Mouse (Mus musculus) heart, embryonic 13.5 days (tissue): ENCODE measurements around the gene Lamb1. TPM values are rescaled to one million over a fixed set of nuclear protein-coding genes. Genes with fewer than 3 reads are reported as not detected.

Experiments
- ATAC-seq: fragments of 200-750 bp; cut with Nextera tagmentation; 2 replicates; pipeline ENCODE4 v1.8.0; 2017; ENCODE audit warnings: moderate TSS enrichment; ENCODE audit not compliant: insufficient number of reproducible peaks, low FRiP score, low TSS enrichment; ENCODE audit errors: extremely low read depth
- H3K27ac ChIP-seq: fragments of 300-500 bp; sonication (generic); replicated peaks from 2 replicates; pipeline ENCODE4 v1.5.1; 2015; ENCODE audit warnings: moderate library complexity, mild to moderate bottlenecking, inconsistent platforms
- H3K27me3 ChIP-seq: fragments of 300-500 bp; sonication (generic); replicated peaks from 2 replicates; pipeline ENCODE4 v1.6.1; 2015; ENCODE audit warnings: mild to moderate bottlenecking, inconsistent platforms
- H3K36me3 ChIP-seq: fragments of 300-500 bp; sonication (generic); 2 replicates; pipeline ENCODE4 v1.6.1; 2015; ENCODE audit warnings: mild to moderate bottlenecking, inconsistent platforms
- H3K4me1 ChIP-seq: fragments of 300-500 bp; sonication (generic); 2 replicates; pipeline ENCODE4 v1.6.1; 2015; ENCODE audit warnings: inconsistent platforms
- H3K4me2 ChIP-seq: fragments of 300-500 bp; sonication (generic); 2 replicates; pipeline ENCODE4 v1.6.1; 2015; ENCODE audit warnings: inconsistent platforms, mild to moderate bottlenecking, moderate library complexity
- H3K4me3 ChIP-seq: fragments of 300-500 bp; sonication (generic); 2 replicates; pipeline ENCODE4 v1.5.1; 2015; ENCODE audit warnings: moderate library complexity, mild to moderate bottlenecking, inconsistent platforms
- H3K9ac ChIP-seq: fragments of 300-500 bp; sonication (generic); 2 replicates; pipeline ENCODE4 v1.6.1; 2015; ENCODE audit warnings: inconsistent platforms, mild to moderate bottlenecking, moderate library complexity
- H3K9me3 ChIP-seq: fragments of 300-500 bp; sonication (generic); 2 replicates; pipeline ENCODE4 v1.6.1; 2016; ENCODE audit warnings: inconsistent platforms
- WGBS: fragments of 180-500 bp; shearing (Covaris S2); methylation state at CpG from one replicate; pipeline ENCODE4 v1.1.7; 2015; ENCODE audit warnings: mixed read lengths; 5-methylcytosine and 5-hydroxymethylcytosine counted together
- polyA plus RNA-seq: library from polyadenylated mRNA; unstranded; fragments of >200 nt; fragmentation: Nextera tagmentation; extraction: Ambion mirVana; gene quantifications from 2 replicates; pipeline ENCODE4 v1.2.1, GENCODE M21; 2015

The Lamb1 gene
- polyA plus RNA-seq, 1 experiment from 2014 or later = 91.3 TPM

DNA sequence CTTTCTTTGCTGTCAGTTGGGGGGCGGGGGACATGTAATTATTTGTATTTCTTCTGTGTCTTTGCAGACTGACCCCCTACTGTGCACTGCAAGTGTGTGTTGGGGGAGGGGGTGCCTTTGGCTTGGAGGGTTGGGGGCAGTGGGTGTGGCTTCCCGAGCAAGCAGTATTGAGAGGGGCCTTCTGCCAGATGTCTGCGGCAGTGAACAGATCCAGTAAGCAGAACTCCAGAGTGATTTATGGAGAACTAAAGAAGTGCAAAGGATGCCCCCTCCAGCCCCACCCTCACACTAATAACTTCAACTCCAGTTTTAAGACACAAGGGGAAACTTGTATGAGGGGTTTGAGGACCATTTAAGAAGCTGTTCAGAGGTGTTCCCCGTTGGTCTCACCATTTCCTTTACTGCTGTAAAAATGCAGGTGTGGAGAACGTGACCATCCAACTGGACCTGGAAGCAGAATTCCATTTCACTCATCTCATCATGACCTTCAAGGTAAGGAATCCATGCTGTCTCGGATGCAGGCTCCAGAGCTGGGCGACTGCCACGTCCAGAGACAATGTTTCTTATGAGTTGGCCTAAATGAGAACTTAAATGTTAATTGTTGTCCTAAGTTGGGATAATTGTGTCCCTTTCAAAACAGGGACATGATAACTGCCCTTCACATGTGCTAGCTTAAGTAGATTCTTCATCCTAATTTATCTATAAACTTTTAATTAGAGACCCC lies 7.1 kb downstream of the Lamb1 start:
- Histone ChIP-seq H3K4me1 (peaks cover 96% of the 10 kb centered on the region), H3K27ac (peak overlapping the region; percentile 91), H3K9me3 (no peaks in the 10 kb centered on the region), H3K4me3 (no peak overlapping the region), H3K36me3 (peaks cover 89% of the 10 kb centered on the region), H3K4me2 (peak overlapping the region; percentile 56), H3K9ac (peak overlapping the region; percentile 62), H3K27me3 (no peaks in the 10 kb centered on the region)
- no peak for ATAC-seq
- 40% methylated on average over 8 of the region's 8 CpGs for WGBS

DNA sequence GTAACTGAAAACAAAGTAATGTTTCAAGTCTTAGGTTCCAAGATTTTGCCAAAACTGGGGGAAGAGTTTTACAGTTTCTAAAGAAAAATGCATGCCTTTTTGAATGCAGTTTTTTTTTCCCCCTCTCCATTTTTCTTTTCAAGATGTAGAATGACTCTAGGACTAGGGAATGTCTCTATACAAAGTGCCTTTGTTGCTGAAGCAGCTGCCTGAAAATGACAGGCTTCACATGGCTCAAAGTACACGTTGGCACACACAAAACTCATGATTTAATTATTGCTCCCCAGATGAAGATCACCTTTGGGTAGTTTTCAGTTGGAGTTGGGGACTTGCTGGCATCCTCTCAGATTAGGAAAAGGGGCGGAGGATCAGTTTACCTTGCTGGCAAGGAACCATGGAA lies 7.8 kb downstream of the Lamb1 start:
- Histone ChIP-seq H3K4me1 (peaks cover 96% of the 10 kb centered on the region), H3K4me2 (no peak overlapping the region), H3K27me3 (no peaks in the 10 kb centered on the region), H3K36me3 (peaks cover 91% of the 10 kb centered on the region), H3K27ac (peak overlapping the region; percentile 91), H3K9ac (no peak overlapping the region), H3K9me3 (no peaks in the 10 kb centered on the region), H3K4me3 (no peak overlapping the region)
- ATAC-seq = no peak
- WGBS = 78% methylated on average over 2 of the region's 2 CpGs

DNA sequence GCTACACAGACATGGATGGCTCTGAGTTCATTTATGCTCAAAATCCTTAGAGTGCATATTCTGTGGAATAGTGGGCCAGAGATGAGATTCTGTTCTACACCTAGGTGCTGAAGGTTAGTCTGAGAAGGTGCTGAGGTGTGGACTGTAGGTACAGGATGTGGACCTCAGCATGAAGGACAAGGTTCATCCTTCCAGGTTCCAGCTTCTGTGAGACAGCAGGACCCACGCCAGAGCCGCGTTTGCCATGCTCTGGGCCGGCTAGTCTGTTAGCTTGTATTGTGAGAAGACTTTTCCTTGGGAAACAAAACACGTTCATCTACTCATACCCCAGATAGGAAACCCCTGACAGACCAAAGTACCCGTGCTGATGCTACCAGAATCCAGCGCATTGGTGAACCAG lies 8.6 kb downstream of the Lamb1 start:
- H3K9ac ChIP-seq = no peak overlapping the region
- ATAC-seq = no peak
- peaks cover 96% of the 10 kb centered on the region for H3K4me1 ChIP-seq
- H3K36me3 ChIP-seq = peaks cover 92% of the 10 kb centered on the region
- no peak overlapping the region for H3K4me2 ChIP-seq
- no peak overlapping the region for H3K27ac ChIP-seq
- 90% methylated on average over 7 of the region's 7 CpGs for WGBS
- H3K4me3 ChIP-seq = no peak overlapping the region
- H3K9me3 ChIP-seq = no peaks in the 10 kb centered on the region
- no peaks in the 10 kb centered on the region for H3K27me3 ChIP-seq

DNA sequence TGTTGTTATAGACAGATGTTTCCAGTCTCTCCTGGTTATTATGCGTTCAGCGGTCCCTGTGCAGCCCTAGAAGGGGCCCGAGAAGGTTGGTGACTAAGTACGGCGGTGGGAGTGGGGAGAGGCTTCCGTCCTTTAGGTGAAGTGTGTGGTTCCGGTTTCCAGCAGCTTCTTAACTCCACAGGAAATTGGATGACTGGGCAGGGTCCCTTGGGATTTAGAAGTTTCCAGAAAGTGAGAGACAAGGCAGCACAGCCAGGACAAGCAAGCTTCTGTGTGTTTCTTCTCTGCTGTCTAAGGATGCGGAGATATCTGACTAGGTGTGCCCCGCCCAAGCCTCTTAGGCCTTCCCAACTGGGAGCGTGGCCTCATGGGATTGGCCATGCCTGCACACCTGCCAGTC lies 10.4 kb downstream of the Lamb1 start:
- H3K9me3 ChIP-seq = no peaks in the 10 kb centered on the region
- no peak overlapping the region for H3K4me3 ChIP-seq
- H3K27me3 ChIP-seq = no peaks in the 10 kb centered on the region
- WGBS = 60% methylated on average over 10 of the region's 10 CpGs
- no peak overlapping the region for H3K4me2 ChIP-seq
- 0 out of 2 replicates have a peak overlapping the region, but pooled peaks have one; percentile 28 for H3K9ac ChIP-seq
- ATAC-seq = no peak
- peak overlapping the region; percentile 50 for H3K27ac ChIP-seq
- H3K4me1 ChIP-seq = peaks cover 95% of the 10 kb centered on the region
- H3K36me3 ChIP-seq = peaks cover 92% of the 10 kb centered on the region

DNA sequence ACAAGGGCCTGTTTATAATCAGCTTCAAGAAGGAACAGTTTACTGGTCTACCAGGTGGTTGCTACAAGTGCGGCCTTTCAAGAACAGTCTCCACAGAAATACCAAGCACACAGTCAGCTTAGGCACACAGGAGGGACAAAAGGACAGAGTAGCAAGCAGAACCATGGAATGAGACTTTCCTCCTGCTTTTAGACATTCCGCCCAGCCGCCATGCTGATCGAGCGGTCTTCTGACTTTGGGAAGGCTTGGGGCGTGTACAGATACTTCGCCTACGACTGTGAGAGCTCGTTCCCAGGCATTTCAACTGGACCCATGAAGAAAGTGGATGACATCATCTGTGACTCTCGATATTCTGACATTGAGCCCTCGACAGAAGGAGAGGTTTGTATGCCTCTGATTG lies 13.2 kb downstream of the Lamb1 start:
- Histone ChIP-seq H3K9ac (no peak overlapping the region), H3K4me2 (no peak overlapping the region), H3K27me3 (no peaks in the 10 kb centered on the region), H3K4me3 (no peak overlapping the region), H3K27ac (peak overlapping the region; percentile 73), H3K36me3 (peaks cover 99% of the 10 kb centered on the region), H3K4me1 (peaks cover 85% of the 10 kb centered on the region), H3K9me3 (no peaks in the 10 kb centered on the region)
- ATAC-seq = no peak
- 70% methylated on average over 11 of the region's 11 CpGs for WGBS

DNA sequence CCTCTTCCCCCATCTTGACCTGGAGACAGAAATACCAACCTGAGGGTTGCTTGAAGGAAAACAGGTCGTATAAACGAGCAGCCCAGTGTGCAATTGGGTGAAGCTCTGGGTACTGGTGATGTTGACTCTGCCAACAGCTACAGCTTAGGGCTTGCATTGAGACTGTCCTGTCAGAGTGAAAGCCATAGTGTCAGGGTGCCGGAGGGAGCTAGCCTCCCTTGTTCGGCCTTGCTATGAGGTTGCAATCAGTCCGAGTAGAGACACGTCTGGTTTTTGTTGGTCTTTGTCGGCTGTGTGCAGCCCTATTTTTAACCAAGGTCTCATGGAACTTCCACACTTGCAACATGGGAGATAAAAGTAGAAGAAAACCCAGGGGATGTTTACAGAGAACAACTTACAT lies 15.3 kb downstream of the Lamb1 start:
- 33% methylated on average over 7 of the region's 7 CpGs for WGBS
- ATAC-seq = no peak
- H3K9ac ChIP-seq = peak overlapping the region; percentile 2; the same call in 1 of the 2 replicates
- no peaks in the 10 kb centered on the region for H3K27me3 ChIP-seq
- peak overlapping the region; percentile 78 for H3K27ac ChIP-seq
- H3K9me3 ChIP-seq = no peaks in the 10 kb centered on the region
- peaks cover 99% of the 10 kb centered on the region for H3K36me3 ChIP-seq
- H3K4me1 ChIP-seq = peaks cover 70% of the 10 kb centered on the region
- no peak overlapping the region for H3K4me3 ChIP-seq
- peak overlapping the region; percentile 17 for H3K4me2 ChIP-seq

DNA sequence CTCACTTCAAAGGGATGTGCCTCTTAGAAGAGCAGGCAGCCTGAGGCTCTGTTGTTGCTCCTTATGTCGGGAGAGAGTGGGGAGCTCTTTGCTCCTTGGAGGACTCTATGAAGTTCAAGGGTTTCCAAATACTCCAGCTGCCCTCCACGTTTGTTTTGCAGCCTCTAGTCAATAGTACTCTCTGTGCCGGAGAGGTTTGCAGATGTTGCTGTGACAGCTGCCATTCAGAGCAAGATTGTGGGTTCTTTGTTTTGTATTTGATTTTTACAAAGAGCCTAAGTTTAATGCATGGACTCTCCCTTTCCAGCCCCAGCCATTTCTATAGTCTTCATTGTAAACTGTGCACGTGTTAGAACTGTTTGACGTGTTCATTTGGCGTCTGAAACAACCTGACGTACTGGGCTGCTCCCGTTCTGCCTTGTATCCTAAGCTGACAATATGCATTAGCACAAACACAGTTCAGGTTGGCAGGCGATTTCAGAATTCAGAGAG lies 16.1 kb downstream of the Lamb1 start:
- H3K36me3 ChIP-seq = peaks cover 99% of the 10 kb centered on the region
- no peak for ATAC-seq
- no peak overlapping the region for H3K4me3 ChIP-seq
- no peaks in the 10 kb centered on the region for H3K27me3 ChIP-seq
- 73% methylated on average over 9 of the region's 9 CpGs for WGBS
- H3K9ac ChIP-seq = no peak overlapping the region
- H3K27ac ChIP-seq = peak overlapping the region; percentile 78
- H3K9me3 ChIP-seq = no peaks in the 10 kb centered on the region
- no peak overlapping the region for H3K4me2 ChIP-seq
- H3K4me1 ChIP-seq = peaks cover 62% of the 10 kb centered on the region

DNA sequence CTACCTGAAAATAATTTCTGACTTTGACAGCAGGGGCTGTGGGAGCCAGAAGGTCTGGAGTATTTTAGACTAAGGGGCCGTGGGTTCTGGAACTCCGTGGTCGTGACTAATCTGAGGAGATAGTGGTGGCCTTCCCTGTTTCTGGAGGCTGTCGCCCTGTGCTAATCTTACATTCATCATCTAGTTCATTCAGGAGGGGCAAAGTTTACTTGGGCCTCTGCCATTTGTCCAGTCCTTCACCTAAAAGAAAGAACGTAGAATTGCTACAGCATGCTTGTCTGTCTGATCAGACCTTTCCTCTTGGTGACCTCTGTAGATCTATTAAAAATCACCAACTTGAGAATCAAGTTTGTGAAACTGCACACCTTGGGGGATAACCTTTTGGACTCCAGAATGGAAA lies 17.2 kb downstream of the Lamb1 start:
- Histone ChIP-seq H3K27ac (no peak overlapping the region), H3K4me3 (no peak overlapping the region), H3K9me3 (no peaks in the 10 kb centered on the region), H3K36me3 (peaks cover 99% of the 10 kb centered on the region), H3K27me3 (no peaks in the 10 kb centered on the region), H3K4me1 (peaks cover 51% of the 10 kb centered on the region), H3K9ac (no peak overlapping the region), H3K4me2 (no peak overlapping the region)
- 40% methylated on average over 5 of the region's 5 CpGs for WGBS
- no peak for ATAC-seq

DNA sequence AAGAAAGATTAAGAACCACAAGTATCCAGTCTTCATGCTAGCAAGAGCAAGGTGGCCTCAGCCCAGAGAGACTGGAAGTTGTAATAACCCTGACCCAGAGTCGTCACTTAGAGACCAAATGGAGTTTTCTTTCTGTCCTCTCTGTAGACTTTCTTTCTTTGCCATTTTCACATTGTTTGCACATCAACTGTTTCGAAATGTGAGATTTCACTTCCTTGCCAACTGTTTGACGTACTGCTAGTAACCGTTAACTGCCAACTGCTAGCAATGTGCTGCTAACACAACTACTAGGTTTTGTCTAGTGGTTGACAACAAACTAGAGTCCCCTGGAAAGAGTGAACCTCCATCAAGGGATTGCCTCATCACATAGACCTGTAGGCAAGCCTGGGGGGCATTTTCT lies 18.1 kb downstream of the Lamb1 start:
- Histone ChIP-seq H3K4me2 (no peak overlapping the region), H3K4me1 (peaks cover 42% of the 10 kb centered on the region), H3K4me3 (no peak overlapping the region), H3K9ac (no peak overlapping the region), H3K36me3 (peaks cover 99% of the 10 kb centered on the region), H3K9me3 (no peaks in the 10 kb centered on the region), H3K27me3 (no peaks in the 10 kb centered on the region), H3K27ac (no peak overlapping the region)
- 92% methylated on average over 4 of the region's 4 CpGs for WGBS
- no peak for ATAC-seq

DNA sequence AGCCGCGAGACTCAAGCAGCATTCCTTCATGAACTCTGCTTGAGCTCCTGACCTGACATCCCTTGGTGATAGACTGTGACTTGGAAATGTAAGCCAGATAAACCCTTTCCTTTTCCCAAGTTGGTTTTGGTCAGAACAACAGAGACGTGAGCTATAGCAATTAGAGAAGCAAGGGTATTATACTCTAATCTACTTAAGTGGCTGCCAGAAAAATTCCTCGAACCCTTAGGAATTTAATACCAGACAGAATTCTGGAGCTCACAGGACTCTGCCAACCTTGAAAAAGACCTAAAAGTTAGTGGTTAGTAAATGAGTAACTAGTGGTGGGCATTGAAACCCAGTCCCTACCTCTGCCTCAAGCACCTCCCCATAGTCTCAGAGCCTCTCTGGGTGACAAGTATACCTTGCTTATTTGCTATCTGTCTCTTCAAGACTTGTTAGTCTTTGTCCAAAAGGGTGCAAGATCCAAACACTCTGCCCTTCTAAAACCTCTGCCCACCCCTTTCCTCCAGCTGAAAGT lies 18.6 kb downstream of the Lamb1 start:
- H3K9me3 ChIP-seq = no peaks in the 10 kb centered on the region
- no peak overlapping the region for H3K9ac ChIP-seq
- no peaks in the 10 kb centered on the region for H3K27me3 ChIP-seq
- 59% methylated on average over 4 of the region's 4 CpGs for WGBS
- H3K27ac ChIP-seq = no peak overlapping the region
- H3K4me1 ChIP-seq = peaks cover 36% of the 10 kb centered on the region
- H3K4me2 ChIP-seq = no peak overlapping the region
- H3K36me3 ChIP-seq = peaks cover 99% of the 10 kb centered on the region
- no peak for ATAC-seq
- H3K4me3 ChIP-seq = no peak overlapping the region

DNA sequence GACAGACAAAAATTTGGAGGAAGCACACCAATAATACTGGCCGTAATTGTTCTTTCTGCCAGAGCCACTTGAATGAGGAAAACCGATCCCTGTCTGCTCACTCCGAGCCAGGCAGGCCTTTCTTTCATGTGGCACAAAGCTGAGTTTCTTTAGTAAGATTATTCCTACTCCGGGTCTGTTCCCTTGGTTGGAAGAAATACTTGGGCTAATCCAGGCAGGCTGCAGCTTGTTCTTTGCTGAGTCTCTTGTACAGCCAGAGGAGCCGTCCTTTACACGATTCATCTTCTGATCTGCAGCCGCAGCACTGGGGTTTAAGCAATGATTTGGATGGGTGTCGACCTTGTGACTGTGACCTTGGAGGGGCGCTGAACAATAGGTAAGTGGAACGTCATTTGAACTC lies 24.0 kb downstream of the Lamb1 start:
- Histone ChIP-seq H3K9me3 (peaks cover 4% of the 10 kb centered on the region; the same call in 1 of the 2 replicates), H3K27me3 (no peaks in the 10 kb centered on the region), H3K27ac (no peak overlapping the region), H3K4me2 (no peak overlapping the region), H3K4me3 (no peak overlapping the region), H3K36me3 (peaks cover 87% of the 10 kb centered on the region), H3K4me1 (peaks cover 27% of the 10 kb centered on the region), H3K9ac (no peak overlapping the region)
- no peak for ATAC-seq
- WGBS = 90% methylated on average over 10 of the region's 10 CpGs

DNA sequence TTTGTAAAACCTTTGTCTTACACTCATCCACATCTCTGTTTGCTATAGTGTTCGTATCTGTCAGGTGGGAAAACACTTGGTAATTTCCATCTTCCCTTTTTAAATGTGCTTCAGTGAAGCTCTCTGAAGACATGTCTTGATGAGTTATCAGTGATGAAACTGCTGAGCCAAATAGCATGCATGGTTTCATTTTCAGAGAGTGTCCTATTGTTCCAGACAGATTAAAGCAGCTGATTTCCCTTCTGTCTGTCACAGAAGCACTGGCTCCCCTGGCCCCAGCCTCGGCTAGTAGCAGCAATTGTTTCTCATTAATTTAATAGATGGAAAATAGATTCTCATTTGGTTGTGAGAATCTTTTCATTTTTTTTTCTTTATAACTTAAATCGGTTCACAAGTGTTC lies 25.9 kb downstream of the Lamb1 start:
- H3K36me3 ChIP-seq = peaks cover 85% of the 10 kb centered on the region
- no peak for ATAC-seq
- 73% methylated on average over 3 of the region's 3 CpGs for WGBS

More for the DNA sequence above, 25.9 kb downstream of the Lamb1 start:
- Histone ChIP-seq H3K4me1 (peaks cover 45% of the 10 kb centered on the region), H3K4me3 (no peak overlapping the region), H3K4me2 (no peak overlapping the region), H3K27ac (no peak overlapping the region), H3K9me3 (peaks cover 4% of the 10 kb centered on the region; the same call in 1 of the 2 replicates), H3K27me3 (no peaks in the 10 kb centered on the region), H3K9ac (no peak overlapping the region)
